Mouse (Mus musculus) Muller cell, postnatal 12 days (primary cell): ENCODE measurements around the gene Prrx1.
A peak's percentile ranks its signal among the peaks of the same experiment; 100 is the strongest.

ENCODE experiments used
- DNase-seq: peaks from one replicate; pipeline ENCODE4 v3.0.0-alpha.2; 2015; ENCODE audit errors: inconsistent ontology term

Gene Prrx1

DNA sequence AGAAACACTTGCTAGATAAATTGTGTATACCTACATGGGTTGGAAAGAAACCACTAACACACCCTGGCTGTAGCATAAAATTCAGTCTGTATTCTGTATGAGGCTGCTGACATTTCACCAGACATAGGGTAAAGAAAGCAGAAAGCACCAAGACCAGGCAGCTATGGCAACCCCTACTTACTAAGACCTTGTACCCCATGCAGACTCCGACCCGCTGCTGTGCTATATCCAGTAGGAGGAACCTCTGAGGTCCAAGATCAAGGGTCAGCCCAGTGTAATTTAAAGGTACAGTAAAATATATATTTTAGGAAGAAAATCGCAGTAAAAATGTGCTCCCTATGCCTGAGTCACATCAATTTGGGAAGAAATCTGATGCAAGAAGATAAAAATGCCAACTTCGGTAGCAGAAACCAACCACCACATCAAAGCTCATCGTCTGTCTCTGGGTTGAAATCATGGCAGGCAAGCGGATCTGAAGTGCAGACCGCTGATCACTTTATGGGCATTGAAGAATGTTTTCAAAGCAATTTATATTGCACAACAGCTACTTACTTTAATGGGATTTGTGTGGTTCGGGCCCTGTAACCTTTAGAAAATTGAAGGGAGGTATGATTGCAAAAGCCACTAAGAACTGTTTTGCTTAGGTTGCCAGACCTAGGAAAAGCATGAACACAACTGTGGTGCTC lies 46.5 kb downstream of the Prrx1 start:
- DNase-seq = no peak

GRCm38 (mm10) chr1:163257298-163257697 lies 56.2 kb downstream of the Prrx1 start:
- DNase-seq = no peak

GRCm38 (mm10) chr1:163255884-163256283 lies 57.6 kb downstream of the Prrx1 start:
- no peak for DNase-seq

- DNase-seq = peak; percentile 20
These were observed 60.7 kb downstream of the Prrx1 start for GRCm38 (mm10) chr1:163252796-163253195.

GRCm38 (mm10) chr1:163252331-163252730 lies 61.2 kb downstream of the Prrx1 start:
- peak; percentile 56 for DNase-seq

GRCm38 (mm10) chr1:163251766-163252165 lies 61.7 kb downstream of the Prrx1 start:
- DNase-seq = peak; percentile 49

- DNase-seq = no peak
These were observed 74.6 kb downstream of the Prrx1 start for GRCm38 (mm10) chr1:163238950-163239349.

DNA sequence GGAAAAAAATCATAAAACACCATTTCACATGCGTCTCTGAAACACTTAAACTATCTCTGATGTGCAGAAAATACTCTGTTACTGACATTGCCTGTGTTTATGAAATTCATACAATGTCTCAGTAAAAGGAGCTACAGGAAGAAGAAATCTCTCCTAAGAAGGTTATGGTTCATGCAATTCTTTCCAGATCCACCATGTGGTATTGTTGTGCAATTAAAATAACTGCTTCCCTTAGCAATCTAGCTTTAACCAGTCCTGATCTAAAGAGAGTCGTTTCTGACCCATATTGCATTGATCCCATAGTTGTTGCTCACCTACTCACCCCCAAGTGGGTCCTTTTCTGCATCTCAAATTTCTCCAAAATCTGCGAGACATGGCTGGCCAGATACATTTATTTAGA lies 82.3 kb downstream of the Prrx1 start:
- no peak for DNase-seq

- DNase-seq = no peak
These were observed 87.2 kb downstream of the Prrx1 start for GRCm38 (mm10) chr1:163226271-163226670.

DNA sequence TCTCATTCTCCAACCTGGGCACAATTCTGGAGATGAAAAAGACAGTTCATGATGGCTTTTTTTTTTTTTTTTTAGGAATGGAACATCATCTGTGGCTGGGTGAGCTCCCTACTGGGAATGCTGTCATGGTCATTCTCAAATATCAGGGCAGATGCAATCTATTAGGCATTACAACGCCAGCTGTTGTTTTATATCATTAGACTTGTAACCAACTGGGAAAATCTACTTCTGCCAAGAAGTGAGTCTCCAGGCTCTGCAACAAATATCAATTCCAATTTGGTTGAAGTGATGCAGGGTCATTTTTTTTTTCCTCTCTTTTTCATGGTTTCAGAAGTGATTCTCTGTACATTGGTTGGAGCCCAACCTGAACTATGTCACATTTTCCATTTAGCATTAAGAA lies 91.7 kb downstream of the Prrx1 start:
- no peak for DNase-seq

- DNase-seq = no peak
These were observed 104.3 kb downstream of the Prrx1 start for GRCm38 (mm10) chr1:163208919-163209867.

GRCm38 (mm10) chr1:163198767-163199166 lies 114.7 kb downstream of the Prrx1 start:
- no peak for DNase-seq

GRCm38 (mm10) chr1:163198059-163198458 lies 115.5 kb downstream of the Prrx1 start:
- peak; percentile 74 for DNase-seq
